Mouse (Mus musculus) MEL (cell line): ENCODE data around the gene Sox5. TPM values are rescaled to one million over a fixed set of nuclear protein-coding genes. Genes with fewer than 3 reads are reported as not detected.

ENCODE experiments used
- DNase-seq: peaks from one replicate; pipeline ENCODE4 v3.0.0; 2011; ENCODE audit warnings: low read depth, low spot score
- H3K27ac ChIP-seq: 2 replicates; pipeline ENCODE4 v1.5.1; 2012; ENCODE audit warnings: low read depth, mild to moderate bottlenecking, control low read depth, low read length, moderate library complexity; ENCODE audit not compliant: control insufficient read depth
- H3K27me3 ChIP-seq, 2 experiments: fragments of 150-350 bp in 1 of 2; sonication (generic) in 1 of 2; 2 replicates each; pipeline ENCODE4 v1.6.1; 2012; ENCODE audit warnings: low read length in 2 of 2, mild to moderate bottlenecking in 2 of 2, improper control_type of control experiment in 1 of 2, moderate library complexity in 1 of 2; ENCODE audit not compliant: insufficient read depth in 2 of 2, control insufficient read depth in 1 of 2
- H3K36me3 ChIP-seq, 2 experiments: 2 replicates each; pipeline ENCODE4 v1.6.1; 2012 to 2014; ENCODE audit warnings: low read length in 2 of 2, improper control_type of control experiment in 1 of 2, inconsistent platforms in 1 of 2, mild to moderate bottlenecking in 1 of 2; ENCODE audit not compliant: insufficient read depth in 2 of 2, control insufficient read depth in 1 of 2
- H3K4me1 ChIP-seq, 2 experiments: fragments of 150-350 bp in 1 of 2; sonication (generic) in 1 of 2; 2 replicates each; pipeline ENCODE4 v1.6.1; 2012; ENCODE audit warnings: low read length in 2 of 2, improper control_type of control experiment in 1 of 2, mild to moderate bottlenecking in 1 of 2; ENCODE audit not compliant: insufficient read depth in 2 of 2, control insufficient read depth in 1 of 2
- H3K4me3 ChIP-seq, 2 experiments: fragments of 150-350 bp in 1 of 2; sonication (generic) in 1 of 2; 2 replicates each; pipeline ENCODE4 v1.5.1; 2012; ENCODE audit warnings: low read depth in 2 of 2, low read length in 2 of 2, mild to moderate bottlenecking in 2 of 2, moderate library complexity in 2 of 2, control low read depth in 1 of 2, improper control_type of control experiment in 1 of 2; ENCODE audit not compliant: control insufficient read depth in 1 of 2, insufficient read depth in 1 of 2
- H3K79me2 ChIP-seq: 2 replicates; pipeline ENCODE4 v1.6.1; 2012; ENCODE audit warnings: mild to moderate bottlenecking, low read length, moderate library complexity; ENCODE audit not compliant: control insufficient read depth, poor library complexity, insufficient read depth
- H3K9ac ChIP-seq: 2 replicates; pipeline ENCODE4 v1.6.1; 2012; ENCODE audit warnings: low read depth, mild to moderate bottlenecking, control low read depth, low read length, moderate library complexity; ENCODE audit not compliant: control insufficient read depth, poor library complexity, severe bottlenecking
- H3K9me3 ChIP-seq: fragments of 150-350 bp; sonication (generic); replicated peaks from 2 replicates; pipeline ENCODE4 v1.6.1; 2012; ENCODE audit warnings: mild to moderate bottlenecking, low read length, improper control_type of control experiment, moderate library complexity; ENCODE audit not compliant: insufficient read depth
- CHD1 ChIP-seq: IDR thresholded peaks from 2 replicates; pipeline ENCODE4 v1.6.1; 2012; ENCODE audit warnings: low read depth, mild to moderate bottlenecking, inconsistent platforms, low read length, improper control_type of control experiment
- E2F4 ChIP-seq: IDR thresholded peaks from 2 replicates; pipeline ENCODE4 v1.6.1; 2011; ENCODE audit warnings: low read depth, low read length, improper control_type of control experiment, borderline replicate concordance
- ELF1 ChIP-seq: IDR thresholded peaks from 2 replicates; pipeline ENCODE4 v1.6.1; 2014; ENCODE audit warnings: low read depth, mild to moderate bottlenecking, inconsistent platforms, low read length, improper control_type of control experiment, moderate library complexity
- EP300 ChIP-seq, 2 experiments: IDR thresholded peaks; 2 replicates each; pipeline ENCODE4 v1.6.1; 2011; ENCODE audit warnings: improper control_type of control experiment in 2 of 2, low read length in 2 of 2, low read depth in 1 of 2, mild to moderate bottlenecking in 1 of 2
- ETS1 ChIP-seq: IDR thresholded peaks from 2 replicates; pipeline ENCODE4 v1.6.1; 2012; ENCODE audit warnings: low read depth, mild to moderate bottlenecking, inconsistent platforms, low read length, improper control_type of control experiment, moderate library complexity
- GABPA ChIP-seq: IDR thresholded peaks from 2 replicates; pipeline ENCODE4 v1.6.1; 2012; ENCODE audit warnings: low read depth, mild to moderate bottlenecking, inconsistent platforms, low read length, improper control_type of control experiment, moderate library complexity
- JUND ChIP-seq: IDR thresholded peaks from 2 replicates; pipeline ENCODE4 v1.6.1; 2011; ENCODE audit warnings: low read depth, mild to moderate bottlenecking, improper control_type of control experiment, low read length
- KAT2A ChIP-seq: conservative IDR thresholded peaks from 2 replicates; pipeline ENCODE4 v1.6.1; 2012; ENCODE audit warnings: low read depth, low read length, improper control_type of control experiment, inconsistent platforms
- MAFK ChIP-seq: IDR thresholded peaks from 2 replicates; pipeline ENCODE4 v1.6.1; 2011; ENCODE audit warnings: low read depth, mild to moderate bottlenecking, low read length, improper control_type of control experiment, borderline replicate concordance
- MAX ChIP-seq: IDR thresholded peaks from 2 replicates; pipeline ENCODE4 v1.6.1; 2011; ENCODE audit warnings: low read length, improper control_type of control experiment
- MEF2A ChIP-seq: IDR thresholded peaks from 2 replicates; pipeline ENCODE4 v1.6.1; 2014; ENCODE audit warnings: low read depth, mild to moderate bottlenecking, inconsistent platforms, low read length, improper control_type of control experiment; ENCODE audit not compliant: poor library complexity, insufficient replicate concordance, severe bottlenecking; ENCODE audit errors: extremely low read depth
- MXI1 ChIP-seq: IDR thresholded peaks from 2 replicates; pipeline ENCODE4 v1.6.1; 2011; ENCODE audit warnings: mild to moderate bottlenecking, low read depth, low read length, improper control_type of control experiment
- MYB ChIP-seq: IDR thresholded peaks from 2 replicates; pipeline ENCODE4 v1.6.1; 2011; ENCODE audit warnings: mild to moderate bottlenecking, low read depth, low read length, improper control_type of control experiment
- NRF1 ChIP-seq: IDR thresholded peaks from 2 replicates; pipeline ENCODE4 v1.6.1; 2014; ENCODE audit warnings: low read depth, mild to moderate bottlenecking, inconsistent platforms, low read length, improper control_type of control experiment, moderate library complexity; ENCODE audit not compliant: poor library complexity, insufficient read depth, severe bottlenecking
- POLR2A ChIP-seq, 2 experiments: IDR thresholded peaks; 2 replicates each; pipeline ENCODE4 v1.6.1; 2011 to 2012; ENCODE audit warnings: low read length in 2 of 2, mild to moderate bottlenecking in 2 of 2, control low read depth in 1 of 2, improper control_type of control experiment in 1 of 2, low read depth in 1 of 2, moderate library complexity in 1 of 2; ENCODE audit not compliant: control insufficient read depth in 1 of 2, insufficient read depth in 1 of 2, poor library complexity in 1 of 2
- RAD21 ChIP-seq: IDR thresholded peaks from 2 replicates; pipeline ENCODE4 v1.6.1; 2011; ENCODE audit warnings: mild to moderate bottlenecking, low read depth, low read length, improper control_type of control experiment
- RCOR1 ChIP-seq: IDR thresholded peaks from 2 replicates; pipeline ENCODE4 v1.6.1; 2012; ENCODE audit warnings: low read depth, mild to moderate bottlenecking, inconsistent platforms, low read length, improper control_type of control experiment
- SMC3 ChIP-seq: IDR thresholded peaks from 2 replicates; pipeline ENCODE4 v1.6.1; 2011; ENCODE audit warnings: low read depth, low read length, improper control_type of control experiment
- TAL1 ChIP-seq: IDR thresholded peaks from 2 replicates; pipeline ENCODE4 v1.6.1; 2012; ENCODE audit warnings: mild to moderate bottlenecking, inconsistent platforms, low read length, moderate library complexity, mixed read lengths
- USF1 ChIP-seq: IDR thresholded peaks from 2 replicates; pipeline ENCODE4 v1.6.1; 2014; ENCODE audit warnings: low read depth, mild to moderate bottlenecking, inconsistent platforms, low read length, improper control_type of control experiment, moderate library complexity
- USF2 ChIP-seq, 2 experiments: IDR thresholded peaks; 2 replicates each; pipeline ENCODE4 v1.6.1; 2011 to 2012; ENCODE audit warnings: improper control_type of control experiment in 2 of 2, low read length in 2 of 2, borderline replicate concordance in 1 of 2, inconsistent platforms in 1 of 2, low read depth in 1 of 2, mild to moderate bottlenecking in 1 of 2; ENCODE audit not compliant: insufficient read depth in 1 of 2
- ZC3H11A ChIP-seq: IDR thresholded peaks from 2 replicates; pipeline ENCODE4 v1.6.1; 2012; ENCODE audit warnings: low read depth, mild to moderate bottlenecking, inconsistent platforms, low read length, improper control_type of control experiment
- ZMIZ1 ChIP-seq: IDR thresholded peaks from 2 replicates; pipeline ENCODE4 v1.6.1; 2012; ENCODE audit warnings: low read depth, mild to moderate bottlenecking, inconsistent platforms, low read length, improper control_type of control experiment, moderate library complexity
- ZNF384 ChIP-seq: IDR thresholded peaks from 2 replicates; pipeline ENCODE4 v1.6.1; 2012; ENCODE audit warnings: low read depth, mild to moderate bottlenecking, inconsistent platforms, low read length, improper control_type of control experiment
- polyA plus RNA-seq, 2 experiments: library from polyadenylated mRNA; stranded (reverse) in 1 of 2; unstranded in 1 of 2; fragments of >175 nt in 1 of 2; fragments of >200 nt in 1 of 2; gene quantifications; 2 replicates each; pipeline versions ENCODE4 v1.2.1 to v1.2.4; 2012; ENCODE audit warnings: low replicate concordance in 2 of 2, low read depth in 1 of 2; ENCODE audit not compliant: insufficient read length in 2 of 2, insufficient read depth in 1 of 2, missing spikeins in 1 of 2
- total RNA-seq: library from RNA; depleted of rRNA; stranded (reverse); fragments of 300-350 nt; gene quantifications from 2 replicates; pipeline ENCODE4 v1.2.3, GENCODE M21; 2012

Gene Sox5
- total and polyA plus RNA-seq, 3 experiments = 0.19 to 3.0 TPM; not detected in 1

GRCm38 (mm10) chr6:144333146-144333545, 448.6 kb downstream of the Sox5 start:
- Histone ChIP-seq H3K4me3 (no peak overlapping the region), H3K27ac (no peak overlapping the region), H3K4me1 (peaks cover 0 to 11% of the 10 kb centered on the region in 2 experiments; a peak in 2 of 4 replicates), H3K9ac (no peak overlapping the region), H3K36me3 (peaks cover 0 to 10% of the 10 kb centered on the region in 2 experiments; a peak in 2 of 4 replicates), H3K9me3 (no peaks in the 10 kb centered on the region), H3K79me2 (no peaks in the 10 kb centered on the region), H3K27me3 (no peaks in the 10 kb centered on the region)
- DNase-seq = no peak
- TF ChIP-seq TAL1 (no peak), MYB (no peak), MAX (no peak), ZC3H11A (no peak), EP300 (IDR thresholded peaks at IDR 0.05; ENCODE audit: low read depth in 1 of 2, low read length in 2 of 2) (no peak), RAD21 (no peak), CHD1 (no peak), ETS1 (no peak), GABPA (no peak), ZNF384 (no peak)
- TF ChIP-seq, all 39 proteins: peak for 0

DNA sequence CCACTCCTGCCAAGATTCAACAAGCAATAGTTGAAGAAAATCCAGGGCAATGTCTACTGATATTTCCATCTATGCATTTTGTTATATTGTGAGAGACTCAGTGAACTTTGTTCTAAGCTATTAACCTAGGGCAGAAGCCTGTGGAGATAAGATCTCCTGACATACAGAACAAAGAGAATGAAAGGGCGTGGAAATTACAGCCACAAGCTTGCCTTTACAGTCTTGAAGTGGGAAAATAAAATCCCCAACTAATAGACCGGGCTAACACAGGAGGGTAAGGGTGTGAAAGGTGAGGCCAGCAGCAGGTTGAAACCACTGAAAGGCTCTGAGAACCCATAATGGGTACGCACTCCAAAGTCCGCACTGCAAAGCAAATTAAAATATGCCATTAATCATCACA, 449.8 kb downstream of the Sox5 start:
- H3K9me3 ChIP-seq = no peaks in the 10 kb centered on the region
- TF ChIP-seq MAX (no peak), ZMIZ1 (no peak), POLR2A (IDR thresholded peaks at IDR 0.05; ENCODE audit: control insufficient read depth in 1 of 2, insufficient read depth in 1 of 2, low read depth in 1 of 2, low read length in 2 of 2, poor library complexity in 1 of 2) (no peak), E2F4 (no peak), MAFK (no peak), SMC3 (no peak), ZNF384 (no peak), USF2 (IDR thresholded peaks at IDR 0.05; ENCODE audit: borderline replicate concordance in 1 of 2, insufficient read depth in 1 of 2, low read depth in 1 of 2, low read length in 2 of 2) (no peak), RCOR1 (no peak), RAD21 (no peak), JUND (no peak), MXI1 (no peak), MEF2A (no peak), KAT2A (no peak), USF1 (no peak), ELF1 (no peak), NRF1 (no peak), CHD1 (no peak)
- no peak overlapping the region for H3K4me3 ChIP-seq
- peaks cover 0 to 11% of the 10 kb centered on the region in 2 experiments; a peak in 2 of 4 replicates for H3K4me1 ChIP-seq
- no peak overlapping the region for H3K27ac ChIP-seq
- no peaks in the 10 kb centered on the region for H3K79me2 ChIP-seq
- H3K9ac ChIP-seq = no peak overlapping the region
- no peaks in the 10 kb centered on the region for H3K27me3 ChIP-seq
- DNase-seq = no peak
- H3K36me3 ChIP-seq = peaks cover 0 to 10% of the 10 kb centered on the region in 2 experiments; a peak in 2 of 4 replicates
